Mouse (Mus musculus) ovary, postnatal 10 days (tissue): ENCODE measurements around the gene Uvrag.

Experiments
- DNase-seq: peaks from one replicate; pipeline ENCODE4 v3.0.0; 2022; ENCODE audit warnings: low spot score

Gene Uvrag

DNA sequence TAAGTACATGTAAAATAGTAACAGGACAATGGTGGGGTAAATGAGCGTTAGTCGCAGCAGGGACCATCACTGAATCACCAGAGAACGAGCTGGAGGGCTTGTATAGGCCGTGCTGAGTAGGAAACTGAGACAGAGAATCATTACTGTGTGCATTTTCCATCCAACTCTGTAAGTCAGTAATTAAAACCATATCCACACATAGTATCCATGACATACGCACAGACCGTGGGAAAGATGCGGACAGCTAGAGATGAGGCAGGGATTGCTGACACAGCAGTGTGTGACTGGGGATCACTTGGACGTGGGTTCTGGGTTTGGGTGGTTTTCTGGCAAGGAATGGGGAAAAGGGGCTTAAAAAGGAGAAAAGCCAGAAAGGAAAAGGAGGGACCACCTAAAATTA, 81.0 kb downstream of the Uvrag start:
- no peak for DNase-seq

GRCm38 (mm10) chr7:99057053-99057630, 83.8 kb downstream of the Uvrag start:
- no peak for DNase-seq

DNA sequence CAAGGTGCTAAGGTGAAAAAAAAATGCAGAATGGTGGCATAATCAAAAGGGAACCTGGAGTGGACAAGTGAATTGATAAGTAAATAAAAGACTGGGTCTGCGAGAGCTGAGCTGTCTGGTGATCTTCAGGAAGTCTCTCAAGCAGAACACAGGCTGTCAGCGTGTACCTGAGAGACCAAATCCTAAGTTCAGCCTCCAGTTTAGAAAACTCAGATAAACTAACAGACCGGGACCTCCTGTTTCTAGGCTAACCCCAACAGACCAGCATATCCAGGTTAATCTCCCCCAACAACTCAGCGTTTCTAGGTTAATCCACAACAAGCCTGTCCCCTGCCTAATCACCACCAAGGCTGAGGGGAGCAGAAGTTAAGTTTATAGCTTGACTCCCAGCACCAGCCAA, 87.3 kb downstream of the Uvrag start:
- DNase-seq, result no peak

GRCm38 (mm10) chr7:99052471-99053241, 88.3 kb downstream of the Uvrag start:
- no peak for DNase-seq

DNA sequence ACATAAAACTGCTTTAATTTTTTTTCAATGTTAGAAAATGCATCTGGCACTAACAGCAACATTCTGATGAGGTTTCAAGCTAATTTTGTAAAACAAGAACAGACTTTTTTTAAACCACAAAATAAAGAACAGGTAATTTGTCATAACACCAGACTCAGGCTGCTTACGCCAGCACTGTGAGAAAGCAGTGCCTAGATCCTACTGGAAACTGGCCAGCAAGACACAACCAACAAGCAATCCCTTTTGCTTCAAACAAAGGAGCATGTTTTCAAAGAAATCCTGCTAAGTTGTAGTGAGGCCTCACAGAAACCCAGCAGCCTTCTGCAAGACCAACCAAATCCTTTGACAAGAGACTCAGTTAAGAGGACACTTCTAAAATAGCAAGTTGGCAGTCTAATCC, 90.1 kb downstream of the Uvrag start:
- no peak for DNase-seq

GRCm38 (mm10) chr7:99049897-99050296, 91.0 kb downstream of the Uvrag start:
- DNase-seq, result no peak

DNA sequence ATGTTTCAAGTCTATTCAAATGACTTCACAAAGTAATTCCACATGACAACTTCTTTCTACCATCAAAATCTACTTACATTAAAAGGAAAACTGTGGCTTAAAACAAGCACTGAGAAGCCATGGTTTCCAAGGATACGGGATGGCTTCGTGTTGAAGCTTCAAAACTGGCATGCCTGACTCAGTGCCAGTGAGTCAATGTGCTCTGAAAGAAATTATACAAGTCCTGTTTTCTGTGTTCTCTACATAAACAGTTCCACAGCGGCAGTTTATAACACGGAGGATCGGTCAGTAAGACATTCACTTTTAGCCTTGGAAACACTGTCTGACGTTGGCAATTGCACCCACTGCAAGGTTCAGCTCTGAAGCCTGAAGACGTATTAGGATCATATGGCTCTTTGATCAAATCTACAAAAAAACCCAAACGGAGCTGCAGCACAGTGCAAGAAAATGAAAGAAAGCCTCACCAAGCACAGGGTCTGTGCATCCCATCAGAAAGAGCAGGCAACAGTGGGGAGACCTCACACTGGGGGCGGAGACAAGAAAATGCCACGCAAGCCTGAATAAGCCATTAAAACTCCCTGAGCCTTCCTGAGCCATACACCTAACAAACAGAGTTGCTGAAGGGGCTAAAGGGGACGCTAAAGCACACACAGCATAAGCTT, 94.3 kb downstream of the Uvrag start:
- DNase-seq, result no peak

DNA sequence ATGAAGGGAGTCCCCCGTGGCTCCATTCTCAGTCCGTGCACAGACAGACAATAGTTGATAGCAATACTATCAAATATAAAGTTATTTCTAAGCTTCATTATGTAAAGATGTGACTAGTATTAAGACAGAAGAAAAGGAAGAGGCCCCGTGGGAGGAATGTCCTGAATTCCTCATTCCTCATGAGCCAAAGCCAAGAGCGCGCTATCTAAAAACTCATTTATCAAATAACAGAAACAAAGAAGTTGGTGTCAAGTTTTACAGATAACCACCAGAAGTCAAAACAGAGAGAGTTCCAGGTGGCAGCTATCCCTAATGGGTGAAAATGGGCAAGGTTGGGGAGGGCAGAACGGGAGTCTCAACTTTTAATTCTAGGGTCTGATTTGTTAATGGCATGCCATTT, 95.4 kb downstream of the Uvrag start:
- DNase-seq, result no peak

GRCm38 (mm10) chr7:99043923-99044322, 97.0 kb downstream of the Uvrag start:
- no peak for DNase-seq

- DNase-seq, result no peak
Measured at GRCm38 (mm10) chr7:99043322-99043721, 97.6 kb downstream of the Uvrag start.

DNA sequence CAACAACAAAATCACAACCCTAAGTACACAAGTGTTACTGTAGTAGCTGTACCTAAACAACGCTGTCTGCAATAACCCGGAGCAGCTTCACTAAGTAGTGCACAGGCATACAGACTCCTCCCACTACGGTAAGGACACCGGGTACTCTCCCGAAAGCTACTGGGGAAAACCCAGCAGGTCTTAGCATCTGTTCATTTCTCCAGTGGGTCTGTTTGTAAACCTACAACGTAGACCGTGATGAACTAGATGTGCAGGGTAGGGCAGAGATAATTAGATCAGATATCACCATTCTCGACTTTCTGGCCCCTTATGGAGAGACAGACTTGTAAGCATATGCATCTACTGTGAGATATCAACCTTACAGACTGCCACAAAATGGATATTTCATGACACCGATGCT, 99.1 kb downstream of the Uvrag start:
- no peak for DNase-seq

DNA sequence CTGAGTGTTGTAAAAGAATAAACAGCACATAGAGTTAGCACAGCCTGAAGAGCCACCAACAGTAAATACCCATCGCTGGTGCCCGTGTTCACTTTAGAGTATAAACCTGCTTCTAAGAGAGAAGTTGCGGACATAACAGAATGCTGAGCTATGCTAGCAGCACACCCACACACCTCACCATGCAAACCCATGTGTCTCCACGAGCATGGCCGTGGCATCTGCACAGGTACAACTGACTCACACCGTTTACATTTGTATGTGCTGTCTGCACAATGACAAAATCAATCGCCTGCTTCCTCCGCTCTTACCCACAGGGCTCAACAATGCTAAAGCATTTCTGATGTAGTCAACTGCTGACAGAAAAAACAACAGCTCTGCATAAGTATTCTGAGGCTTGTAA, 101.0 kb downstream of the Uvrag start:
- no peak for DNase-seq

- DNase-seq, result no peak
Measured at GRCm38 (mm10) chr7:99036284-99036683, 104.7 kb downstream of the Uvrag start.

GRCm38 (mm10) chr7:99034909-99035308, 106.0 kb downstream of the Uvrag start:
- DNase-seq, result no peak

GRCm38 (mm10) chr7:99033838-99034237, 107.1 kb downstream of the Uvrag start:
- DNase-seq, result no peak

DNA sequence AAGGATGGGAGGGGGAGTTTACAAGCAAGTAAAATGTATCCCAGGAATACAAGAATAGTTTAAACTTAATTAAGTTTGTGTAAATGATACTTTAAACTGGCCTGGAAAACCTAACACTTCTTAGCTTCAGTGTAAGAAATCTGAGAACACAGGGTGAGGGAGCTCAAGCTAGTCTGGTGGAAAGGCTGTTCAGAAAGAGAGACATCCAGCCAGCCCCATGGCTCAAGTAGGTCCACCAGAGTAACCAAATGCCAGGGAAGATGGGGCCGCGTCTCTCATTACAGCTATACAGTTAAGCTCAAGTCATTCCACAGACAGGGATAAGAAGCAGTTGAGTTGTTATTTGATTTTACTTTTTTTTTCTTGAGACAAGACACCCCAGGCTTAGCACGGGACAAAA, 107.6 kb downstream of the Uvrag start:
- DNase-seq, result no peak

- DNase-seq, result no peak
Measured at GRCm38 (mm10) chr7:99032051-99032450, 108.9 kb downstream of the Uvrag start.

DNA sequence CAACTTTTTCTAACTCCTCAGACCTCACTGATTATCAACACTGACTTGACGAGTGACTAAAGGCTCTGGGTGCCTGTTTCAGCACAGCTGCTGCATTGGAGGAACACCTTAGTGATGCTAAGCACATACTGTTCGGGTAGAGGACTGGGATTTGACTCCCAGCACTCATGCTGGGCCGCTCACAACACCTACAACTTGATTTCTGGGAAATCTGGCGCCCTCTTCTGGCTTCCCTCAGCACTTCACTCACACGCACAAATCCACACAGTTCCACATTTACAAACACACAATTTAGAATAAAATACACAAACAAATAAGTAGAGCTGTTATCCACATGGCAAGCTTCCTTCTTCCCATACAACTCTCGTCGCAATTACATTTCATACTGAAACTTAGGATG, 112.8 kb downstream of the Uvrag start:
- DNase-seq, result no peak

DNA sequence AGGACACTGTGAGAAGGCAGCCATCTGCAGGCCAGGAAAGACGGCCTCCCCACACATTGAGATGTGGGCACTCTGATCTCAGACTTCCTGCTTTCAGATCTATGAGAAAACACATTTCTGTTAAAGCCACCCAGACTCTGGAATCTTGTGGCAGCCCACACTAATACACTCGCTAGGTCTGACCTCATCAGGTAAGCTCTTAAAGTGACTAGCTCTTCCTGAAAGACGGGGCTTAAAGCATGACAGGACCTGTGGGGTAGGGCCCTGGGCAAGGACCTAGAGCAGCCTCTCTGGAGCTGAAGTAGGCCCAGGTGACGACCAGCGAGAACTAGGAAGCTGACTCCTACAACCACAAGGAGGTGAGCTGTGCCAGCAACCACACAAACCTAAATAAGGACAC, 113.8 kb downstream of the Uvrag start:
- DNase-seq, result no peak

DNA sequence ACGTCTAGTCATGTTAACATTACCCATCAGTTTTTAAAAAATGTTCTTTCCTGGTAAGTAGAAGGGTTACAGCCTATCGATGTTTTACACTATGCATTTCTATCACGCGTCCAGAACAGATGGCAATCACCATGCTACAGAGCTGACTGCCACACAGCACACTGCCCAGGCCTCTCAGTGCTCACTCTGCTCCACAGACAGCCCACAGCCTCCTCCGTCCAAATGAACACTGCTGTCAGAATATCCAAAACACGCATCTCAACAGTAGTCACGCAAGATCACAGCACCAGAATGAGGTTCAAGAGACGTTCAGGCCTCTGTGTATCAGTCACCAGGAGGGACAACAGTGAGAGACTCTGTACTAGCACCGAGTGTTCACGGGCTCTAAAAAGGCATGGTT, 115.0 kb downstream of the Uvrag start:
- DNase-seq, result no peak

DNA sequence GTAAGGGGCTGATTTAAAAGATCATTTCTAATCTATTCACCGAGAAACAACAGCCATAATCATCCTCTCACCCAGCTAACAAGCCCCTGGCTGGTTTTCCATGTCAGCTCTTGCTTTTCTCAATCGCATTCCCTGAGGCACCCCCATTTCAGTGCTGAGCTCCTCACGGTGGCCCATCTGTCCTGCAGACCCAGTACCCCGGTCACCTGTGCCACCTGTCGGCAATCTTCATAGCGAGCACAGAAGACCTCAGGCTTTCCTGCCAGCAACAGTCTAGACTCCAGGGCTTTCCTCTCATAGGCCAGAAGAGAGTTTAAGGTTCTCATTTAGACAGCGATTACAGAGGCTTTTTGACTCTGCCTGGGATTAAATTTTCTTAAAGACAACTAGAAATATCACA, 115.7 kb downstream of the Uvrag start:
- DNase-seq, result no peak

- no peak for DNase-seq
Measured at GRCm38 (mm10) chr7:99024791-99025190, 116.2 kb downstream of the Uvrag start.

DNA sequence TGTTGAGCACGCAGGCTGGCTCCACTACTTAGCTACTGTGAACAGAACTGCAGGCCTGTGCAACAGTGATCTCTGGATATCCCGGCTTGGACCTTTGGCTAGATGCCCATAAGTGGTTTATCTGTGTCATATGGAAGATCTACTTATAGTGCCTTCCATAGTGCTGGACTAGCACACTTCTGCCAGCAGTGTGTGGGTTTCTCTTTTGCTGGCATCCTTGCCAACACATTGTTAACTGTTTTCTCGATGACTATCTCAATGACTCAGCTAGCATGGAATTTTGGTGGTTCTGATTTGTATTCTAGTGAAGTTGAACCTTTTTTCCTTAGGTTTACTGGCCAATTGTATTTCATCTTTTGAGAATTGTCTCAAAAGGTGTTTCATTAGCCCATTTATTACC, 117.0 kb downstream of the Uvrag start:
- DNase-seq, result no peak

DNA sequence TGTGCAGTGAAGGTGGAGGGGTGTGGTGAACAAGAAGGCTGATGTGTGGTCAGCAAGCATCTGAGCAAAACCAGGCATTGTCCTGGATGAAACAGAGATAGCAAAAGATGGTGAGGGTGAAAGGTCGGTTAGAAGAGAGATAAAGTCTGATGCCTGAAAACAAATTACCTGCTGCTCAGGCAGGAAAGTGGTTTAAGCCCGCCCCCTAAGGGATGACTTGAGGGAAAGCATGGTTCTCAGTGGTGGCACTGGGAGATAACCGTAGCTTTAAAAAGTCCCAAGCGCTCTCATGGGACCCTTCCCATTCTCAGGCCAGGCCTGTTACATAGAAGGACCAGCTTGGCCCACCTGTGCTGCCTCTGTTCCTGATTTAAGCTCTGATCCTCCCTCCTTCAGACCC, 119.7 kb downstream of the Uvrag start:
- no peak for DNase-seq
